Mouse (Mus musculus): ENCODE data around the gene Adam30.

DNA sequence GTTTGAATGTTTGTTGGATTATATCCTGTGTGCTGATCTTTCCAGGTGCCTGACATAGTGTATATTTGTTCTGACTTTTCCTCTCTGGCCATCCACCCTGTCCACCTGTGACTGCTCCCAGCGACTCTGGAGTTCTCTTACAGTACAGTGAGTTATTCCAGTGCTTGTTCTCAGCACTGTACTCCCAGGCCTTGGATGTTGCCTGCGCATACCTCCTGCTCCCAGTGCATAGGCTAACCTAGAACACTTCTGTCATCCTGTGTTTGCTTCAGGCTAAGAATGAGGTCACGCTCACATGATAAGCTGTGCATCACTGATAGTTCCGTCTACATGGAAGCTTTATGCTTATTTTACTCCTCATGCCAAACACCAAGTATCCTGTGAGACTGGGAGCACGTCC, 31.7 kb upstream of the Adam30 start:
- TF ChIP-seq CTCF (IDR thresholded peaks at IDR 0.05; ENCODE audit: borderline replicate concordance, insufficient read depth, low read length) (no peak), POLR2A (IDR thresholded peaks at IDR 0.05; ENCODE audit: low read depth, low read length) (no peak)

Measured in embryonic fibroblast, embryonic 13.5 days (primary cell).